Mouse (Mus musculus) erythroblast, adult 5-6 weeks (primary cell): Measurements from ENCODE around the gene Ybey. TPM values are rescaled to one million over a fixed set of nuclear protein-coding genes. Genes with fewer than 3 reads are reported as not detected.

Source experiments
- ATAC-seq: replicated peaks from 2 replicates; pipeline ENCODE4 v1.8.0; 2016; ENCODE audit warnings: moderate number of reproducible peaks, mild to moderate bottlenecking, moderate TSS enrichment, inconsistent platforms; ENCODE audit not compliant: poor library complexity, low FRiP score, severe bottlenecking
- total RNA-seq, 2 experiments: library from RNA; stranded (forward) in 1 of 2; stranded (reverse) in 1 of 2; fragments of 150-400 nt in 1 of 2; fragments of 200-764, 138-1000 nt in 1 of 2; gene quantifications; 2 replicates each; pipeline versions ENCODE4 v1.2.3 to v1.2.4; 2015 to 2017; ENCODE audit warnings: low replicate concordance in 2 of 2

Ybey gene
- total RNA-seq (2015; ENCODE audit: low replicate concordance) (0.19 and 0.21 TPM in 2 replicates), total RNA-seq (2017; ENCODE audit: low replicate concordance) (0.60 and 1.4 TPM in 2 replicates)

DNA sequence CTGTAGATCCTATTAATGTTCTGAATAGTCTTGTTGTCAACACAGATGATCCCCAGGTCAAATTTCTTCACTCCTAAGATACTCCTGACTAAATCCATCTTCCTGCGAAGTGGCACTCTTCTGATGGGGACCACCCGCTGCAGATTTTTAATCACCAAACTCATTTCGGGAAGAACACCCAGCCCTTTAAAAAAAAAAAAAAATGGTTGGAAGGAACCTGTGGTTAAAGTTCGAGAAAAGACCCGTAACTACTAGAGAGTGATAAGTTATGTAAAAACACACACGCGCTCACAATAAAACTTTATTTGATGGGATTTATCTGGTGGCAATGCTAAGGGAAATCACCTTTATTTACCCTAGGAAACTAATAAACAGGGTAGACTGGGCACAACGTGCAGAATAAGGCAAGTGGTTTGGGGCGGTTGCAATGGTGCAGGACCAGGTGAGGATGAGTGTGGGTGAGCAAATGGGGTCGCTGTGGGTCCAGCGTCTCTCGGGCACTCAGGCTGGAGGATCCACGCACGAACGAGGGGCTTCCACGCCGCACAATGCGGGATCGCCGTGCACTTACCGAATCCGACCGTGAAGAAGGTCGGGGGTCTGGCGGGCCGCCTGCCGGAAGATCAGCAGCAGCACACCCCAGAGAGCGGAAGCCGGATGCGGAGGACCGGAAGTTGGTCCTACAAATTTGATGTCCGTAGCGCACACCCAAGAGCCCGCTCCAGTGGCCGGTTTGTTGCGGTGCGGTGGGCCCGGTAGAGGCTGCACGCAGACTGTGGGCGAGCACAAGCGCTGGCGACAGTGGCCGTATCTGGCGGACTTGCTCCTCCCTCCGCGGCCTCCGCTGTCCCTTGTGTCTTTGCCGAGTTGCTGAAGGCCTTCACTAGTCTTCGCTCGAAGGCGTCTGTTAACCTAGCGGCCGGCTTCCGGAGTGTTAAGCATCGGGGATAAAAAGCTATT, at the start of gene Ybey, which contains the start of gene Mcm3ap:
Gene Ybey (minus strand): TSS at position 912 of the 960 bp plus-strand sequence.
Gene Mcm3ap (plus strand): TSS at position 725 of the 960 bp plus-strand sequence.
- peak; percentile 98 for ATAC-seq

DNA sequence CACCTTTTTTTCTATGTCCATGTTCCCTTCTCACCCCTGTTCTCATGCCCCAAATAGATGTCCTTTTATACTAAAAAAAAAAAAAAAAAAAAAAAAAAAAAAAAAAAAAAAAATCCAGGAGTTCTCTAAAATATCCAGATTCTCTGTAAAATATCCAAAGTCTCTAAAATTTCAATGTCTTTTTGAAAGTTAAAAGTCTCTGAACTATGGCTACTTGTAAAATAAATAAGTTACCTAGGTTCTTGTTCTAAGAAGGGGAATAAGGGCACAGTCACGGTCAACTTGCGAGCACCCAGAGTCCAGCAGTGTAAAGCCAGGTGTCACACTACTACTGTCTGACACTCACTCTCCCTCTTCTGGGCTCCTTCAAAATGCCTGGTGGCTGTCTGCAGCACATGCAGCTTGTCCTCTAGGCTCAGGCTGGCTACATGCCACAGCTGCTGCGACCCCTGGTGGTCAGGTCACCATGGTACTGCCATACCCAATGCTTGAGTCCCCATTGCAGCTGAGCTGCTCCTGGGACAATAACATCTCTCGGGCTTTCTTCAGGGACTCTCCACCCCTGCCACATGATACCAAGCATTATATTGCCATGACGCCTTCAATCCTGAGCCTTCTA, 44.2 kb upstream of the Ybey start:
- peak; percentile 90 for ATAC-seq

DNA sequence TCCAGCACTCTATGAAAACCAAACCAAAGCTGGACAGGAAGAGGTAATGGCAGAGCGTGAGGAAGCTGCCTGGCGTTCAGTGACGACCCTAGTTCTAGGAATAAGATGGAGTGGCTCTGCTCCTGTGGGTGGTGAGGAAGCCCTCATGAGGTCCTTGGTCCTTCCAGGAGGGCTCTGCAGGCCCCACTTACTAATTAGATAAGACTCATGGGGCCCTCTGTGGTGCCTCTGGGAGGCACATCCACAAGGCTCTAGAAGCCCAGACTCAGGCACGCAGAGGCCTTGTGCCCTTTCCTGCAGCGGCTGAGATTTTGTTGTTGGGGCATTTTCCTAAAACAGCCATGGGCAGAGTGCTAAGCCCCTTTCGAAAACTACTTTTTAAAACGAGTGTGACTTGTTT, 37.0 kb upstream of the Ybey start:
- ATAC-seq, result no peak

DNA sequence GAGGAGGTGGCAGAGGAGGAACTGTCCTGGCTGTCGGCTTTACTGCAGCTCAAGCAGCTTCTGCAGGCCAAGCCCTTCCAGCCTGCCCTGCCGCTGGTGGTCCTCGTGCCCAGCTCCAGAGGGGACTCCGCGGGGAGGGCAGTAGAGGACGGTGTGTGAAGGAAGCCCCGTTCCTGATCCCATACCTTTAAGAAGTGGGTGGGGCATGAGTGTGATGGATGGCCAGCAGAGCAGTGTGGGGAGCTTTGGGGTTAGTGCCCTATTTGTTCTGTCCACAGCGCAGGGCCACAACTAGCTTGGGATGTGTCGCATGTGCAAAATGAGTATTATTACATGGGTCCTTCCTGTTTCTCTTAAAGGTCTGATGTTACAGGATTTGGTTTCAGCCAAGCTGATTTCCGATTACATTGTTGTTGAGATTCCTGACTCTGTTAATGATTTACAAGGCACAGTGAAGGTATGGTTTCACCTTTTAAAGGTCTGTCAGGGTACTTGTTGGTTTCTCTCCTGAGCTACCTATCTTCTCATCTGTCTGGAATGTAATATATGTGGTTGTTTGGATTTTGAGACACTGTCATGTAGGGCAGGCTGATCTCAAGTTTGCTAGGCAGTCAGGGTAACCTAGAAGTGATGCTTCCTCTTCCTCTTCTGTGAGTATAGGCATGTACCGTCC, 35.5 kb upstream of the Ybey start:
- ATAC-seq, result no peak

DNA sequence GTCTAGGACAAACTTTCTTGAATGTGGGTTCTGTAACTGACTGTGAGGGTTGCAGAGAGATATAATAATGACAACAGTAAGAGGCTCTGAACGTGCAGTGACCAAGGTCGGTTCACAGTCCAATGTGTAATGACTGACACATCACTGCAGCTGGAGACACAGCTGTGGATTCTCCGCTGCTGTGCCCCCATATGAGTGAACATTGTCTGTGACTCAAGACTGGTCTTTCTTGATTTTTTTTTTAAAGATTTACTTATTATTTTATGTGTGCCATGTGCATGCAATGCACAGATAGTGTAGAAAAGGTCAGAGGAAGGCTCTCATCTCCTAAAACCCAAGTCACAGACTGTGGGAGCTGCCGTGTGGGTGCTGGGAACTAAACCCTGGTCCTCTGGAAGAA, 28.6 kb upstream of the Ybey start:
- ATAC-seq, result no peak

DNA sequence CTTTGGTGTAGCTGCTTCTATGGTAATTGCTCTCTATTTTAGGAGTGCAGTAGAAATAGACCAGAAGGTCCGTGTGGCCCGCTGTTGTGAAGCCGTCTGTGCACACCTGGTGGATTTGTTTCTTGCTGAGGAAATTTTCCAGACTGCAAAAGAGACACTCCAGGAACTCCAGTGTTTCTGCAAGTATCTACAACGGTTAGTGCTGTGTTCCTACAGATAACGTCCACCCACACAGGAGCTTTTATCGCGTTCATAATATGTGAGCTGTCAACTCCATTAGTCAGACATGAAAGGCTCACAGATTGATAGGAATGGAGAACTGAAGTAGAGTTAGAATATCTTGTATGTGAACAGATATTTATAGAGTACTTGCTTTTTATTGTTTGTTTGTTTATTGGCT, 27.5 kb upstream of the Ybey start:
- ATAC-seq, result no peak

DNA sequence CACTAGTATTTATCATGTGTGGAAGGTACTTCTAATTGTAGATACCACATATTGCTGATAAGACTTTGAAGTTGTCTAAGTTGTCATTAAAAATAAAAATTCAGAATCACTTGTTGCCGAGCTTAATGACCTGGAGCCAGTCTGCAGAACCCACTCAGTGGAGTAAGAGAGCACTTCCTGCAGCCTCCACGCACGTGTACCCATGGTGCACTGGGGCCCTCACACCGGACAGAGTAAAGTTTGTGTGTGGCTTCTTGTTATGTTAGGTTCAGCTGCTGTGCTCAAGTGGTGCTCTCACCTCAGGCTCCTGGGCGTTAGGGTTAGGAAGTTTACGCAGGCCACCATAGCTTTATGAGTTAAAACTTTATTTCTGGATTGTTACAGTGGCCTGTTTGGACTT, 26.6 kb upstream of the Ybey start:
- ATAC-seq, result no peak

DNA sequence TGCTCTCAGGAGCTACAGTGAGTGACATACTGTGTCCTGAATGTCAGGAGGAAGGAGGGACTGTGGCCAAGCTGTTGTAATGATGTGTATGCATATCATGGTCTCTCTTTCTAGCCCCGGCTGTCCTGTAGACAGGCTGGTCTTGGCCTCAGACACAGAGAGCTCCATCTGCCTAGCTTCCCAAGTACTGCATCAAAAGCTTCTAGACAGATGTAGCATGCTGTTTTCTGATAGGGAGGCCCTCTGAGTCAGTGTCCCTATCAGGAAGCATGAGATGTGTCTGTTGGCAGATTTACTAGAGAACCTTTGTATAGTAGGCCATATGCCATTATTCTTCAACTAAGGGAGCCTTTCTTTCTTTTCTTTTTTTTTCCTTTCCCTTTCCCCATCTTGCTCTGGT, 24.6 kb upstream of the Ybey start:
- ATAC-seq, result no peak

DNA sequence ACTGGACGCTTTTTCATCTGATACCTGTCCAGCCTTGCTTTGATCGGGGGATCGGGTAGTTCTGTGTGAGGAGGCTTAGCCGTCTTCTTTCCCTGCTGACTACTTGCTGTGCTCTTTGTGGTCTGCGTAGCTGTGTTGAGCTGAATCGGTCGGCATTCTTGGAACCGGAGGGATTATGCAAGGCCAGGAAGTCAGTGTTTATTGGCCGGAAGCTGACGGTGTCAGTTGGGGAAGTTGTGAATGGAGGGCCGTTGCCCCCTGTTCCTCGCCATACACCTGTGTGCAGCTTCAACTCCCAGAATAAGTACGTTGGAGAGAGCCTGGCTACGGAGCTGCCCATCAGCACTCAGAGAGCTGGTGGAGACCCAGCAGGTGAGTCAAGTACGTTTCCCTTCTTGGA, 20.3 kb upstream of the Ybey start:
- no peak for ATAC-seq

DNA sequence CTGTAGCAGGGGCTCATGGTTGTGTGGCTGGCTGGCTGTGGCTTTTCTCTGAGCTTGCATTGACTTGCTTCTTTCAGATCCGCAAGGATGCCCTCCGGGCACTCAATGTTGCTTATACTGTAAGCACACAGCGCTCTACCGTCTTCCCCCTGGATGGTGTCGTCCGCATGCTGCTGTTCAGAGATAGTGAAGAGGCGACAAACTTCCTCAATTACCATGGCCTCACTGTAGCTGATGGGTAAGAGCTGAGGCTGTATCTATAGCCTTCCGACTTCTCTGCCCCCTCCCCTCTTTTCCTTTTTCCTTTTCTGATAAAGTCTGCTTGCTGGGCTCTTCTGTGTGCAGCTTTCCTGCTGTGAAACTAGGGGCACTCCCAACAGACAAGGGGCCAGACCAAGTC, 19.4 kb upstream of the Ybey start:
- ATAC-seq, result no peak

DNA sequence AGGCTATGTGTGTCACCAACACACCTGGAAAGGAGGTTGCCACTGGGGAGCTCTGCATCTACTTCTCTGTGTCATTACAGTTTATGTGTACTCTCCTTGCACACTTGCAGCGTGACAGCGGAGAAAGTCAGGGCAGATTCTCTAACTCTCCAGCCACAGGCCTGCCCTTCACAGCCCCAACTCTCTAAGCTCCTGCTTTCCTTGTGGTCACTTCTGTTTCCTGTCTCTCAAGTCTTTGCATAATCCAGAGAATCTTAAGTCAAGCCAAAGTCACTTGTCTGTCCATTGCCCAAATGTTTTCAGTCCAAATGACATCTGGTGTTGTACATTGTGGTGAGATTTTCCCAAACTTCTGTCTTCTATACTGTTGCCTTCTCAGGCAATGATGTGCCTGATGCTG, 17.4 kb upstream of the Ybey start:
- ATAC-seq, result no peak

DNA sequence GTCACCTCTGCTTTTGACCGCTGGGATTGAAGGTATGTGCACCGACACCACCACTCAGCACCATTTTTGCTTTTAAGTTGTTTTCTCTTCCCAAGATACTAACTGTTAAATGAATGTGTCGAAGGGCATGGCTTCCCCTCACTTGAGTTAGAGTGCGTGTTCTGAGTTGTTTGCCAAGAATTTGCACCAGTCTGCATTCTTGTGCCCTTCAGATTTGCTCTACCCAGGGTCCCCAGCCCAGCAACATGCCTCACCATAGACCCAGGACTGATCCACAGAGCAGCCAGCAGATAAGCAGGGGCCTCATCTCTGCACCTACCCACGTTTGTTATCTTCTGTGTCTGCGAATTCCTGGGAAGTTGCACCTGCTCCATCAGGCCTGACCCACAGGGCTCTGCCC, 12.6 kb upstream of the Ybey start:
- no peak for ATAC-seq

DNA sequence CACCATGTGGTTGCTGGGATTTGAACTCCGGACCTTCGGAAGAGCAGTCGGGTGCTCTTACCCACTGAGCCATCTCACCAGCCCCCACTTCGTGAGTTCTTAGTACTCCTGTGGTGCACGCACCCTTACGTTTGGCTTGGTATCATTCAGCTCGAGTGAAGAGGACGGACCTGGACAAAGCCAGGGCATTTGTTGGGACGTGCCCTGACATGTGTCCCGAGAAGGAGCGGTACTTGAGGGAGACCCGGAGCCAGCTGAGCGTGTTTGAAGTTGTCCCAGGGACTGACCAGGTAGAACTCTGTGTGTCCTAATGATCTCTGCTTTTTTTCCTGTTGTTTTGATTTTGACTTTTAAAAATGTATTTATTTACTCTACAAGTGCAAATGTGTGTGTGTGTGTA, 11.9 kb upstream of the Ybey start:
- no peak for ATAC-seq

DNA sequence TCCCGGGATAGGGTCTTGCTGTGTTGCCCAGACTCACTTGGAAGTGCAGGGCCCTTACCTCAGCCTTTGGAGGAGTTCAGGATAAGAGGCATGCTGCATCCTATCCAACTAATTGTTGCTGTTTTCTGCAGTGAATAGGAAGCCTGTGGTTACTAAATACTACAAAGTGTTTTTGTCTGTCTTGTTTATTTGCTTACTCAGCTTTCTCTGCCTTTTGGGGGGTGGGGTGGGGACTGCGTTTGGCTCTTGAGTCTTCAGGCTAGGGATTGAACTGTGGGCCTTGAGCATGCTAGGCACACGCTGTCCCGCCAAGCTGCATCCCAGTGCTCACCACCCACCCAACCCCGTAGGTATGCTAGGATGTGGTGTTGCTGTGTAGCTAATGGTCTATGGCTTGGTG, 4.8 kb upstream of the Ybey start:
- ATAC-seq, result no peak

DNA sequence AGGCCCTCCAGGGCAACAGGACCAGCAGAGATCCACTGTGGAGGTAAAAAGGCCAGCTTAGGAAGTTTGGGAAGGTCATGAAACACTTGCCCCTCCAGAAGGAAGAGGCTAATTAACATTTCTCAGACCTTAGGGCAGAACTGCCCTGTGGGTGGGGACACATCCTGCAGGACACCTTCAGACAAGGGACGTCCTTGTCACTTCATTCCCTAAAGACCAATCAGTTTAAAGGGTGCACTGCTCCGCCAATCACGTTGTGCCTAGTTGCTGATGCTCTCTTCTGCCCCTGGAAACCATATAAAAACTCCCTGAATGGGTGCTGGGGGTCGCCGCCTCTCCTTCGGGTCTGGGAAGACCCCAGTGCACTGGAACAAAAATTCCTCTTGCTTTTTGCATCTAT, 6.2 kb downstream of the Ybey start:
- no peak for ATAC-seq

DNA sequence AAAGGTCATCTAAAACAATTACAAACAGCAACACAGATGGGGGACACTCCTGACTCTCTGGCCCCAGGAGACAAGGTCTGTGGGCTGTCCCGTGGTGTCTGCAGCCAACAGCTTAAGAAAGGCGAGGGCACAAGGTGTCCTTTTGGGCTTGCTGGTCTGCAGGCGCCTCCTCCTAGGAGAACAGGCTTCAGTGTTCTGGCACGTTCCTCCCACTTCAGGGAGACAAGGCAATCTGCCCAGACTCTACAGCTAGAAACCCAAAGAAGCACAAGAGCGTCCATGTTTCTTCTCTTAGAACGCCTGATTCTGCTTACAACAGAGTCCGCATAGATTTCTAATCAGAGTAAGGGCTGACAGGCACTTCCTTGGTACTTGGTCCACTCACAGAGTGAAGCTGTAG, 6.6 kb downstream of the Ybey start:
- no peak for ATAC-seq

DNA sequence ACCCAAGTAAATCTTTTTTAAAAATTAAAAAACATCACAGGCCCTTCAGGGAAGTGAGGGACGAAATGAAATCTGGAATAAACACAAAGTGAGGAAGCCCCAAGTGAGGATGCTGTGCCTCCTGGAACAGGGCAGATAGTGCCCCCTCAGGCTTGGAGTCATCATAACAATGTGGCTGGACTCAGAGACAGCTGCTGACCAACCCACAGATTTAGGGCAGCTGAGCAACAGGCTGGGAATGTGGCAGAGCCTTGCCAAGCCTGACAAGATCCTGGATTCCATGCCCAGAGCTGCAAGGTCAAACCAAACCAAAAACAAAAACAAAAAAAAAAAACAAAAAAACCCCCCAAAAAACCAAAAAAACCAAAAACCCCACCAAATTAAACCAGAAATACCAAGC, 7.7 kb downstream of the Ybey start:
- no peak for ATAC-seq

DNA sequence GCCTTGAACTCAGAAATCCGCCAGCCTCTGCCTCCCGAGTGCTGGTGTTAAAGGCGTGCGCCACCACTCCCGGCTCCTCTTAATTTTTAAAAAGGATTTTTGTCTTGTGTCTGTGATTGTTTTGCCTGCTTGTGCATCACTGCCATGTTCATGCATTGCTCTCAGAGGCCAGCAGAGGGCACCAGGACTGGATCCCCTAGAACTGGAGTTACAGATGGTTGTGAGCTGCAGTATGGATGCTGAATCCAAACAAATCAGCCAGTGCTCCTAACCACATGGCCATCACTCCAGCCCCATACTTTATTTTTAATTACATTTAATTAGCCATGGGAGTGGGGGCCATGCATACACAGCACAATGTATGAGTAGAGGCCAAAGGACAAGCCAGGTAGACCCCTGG, 13.6 kb downstream of the Ybey start:
- ATAC-seq, result no peak; the same call in 1 of the 2 replicates

DNA sequence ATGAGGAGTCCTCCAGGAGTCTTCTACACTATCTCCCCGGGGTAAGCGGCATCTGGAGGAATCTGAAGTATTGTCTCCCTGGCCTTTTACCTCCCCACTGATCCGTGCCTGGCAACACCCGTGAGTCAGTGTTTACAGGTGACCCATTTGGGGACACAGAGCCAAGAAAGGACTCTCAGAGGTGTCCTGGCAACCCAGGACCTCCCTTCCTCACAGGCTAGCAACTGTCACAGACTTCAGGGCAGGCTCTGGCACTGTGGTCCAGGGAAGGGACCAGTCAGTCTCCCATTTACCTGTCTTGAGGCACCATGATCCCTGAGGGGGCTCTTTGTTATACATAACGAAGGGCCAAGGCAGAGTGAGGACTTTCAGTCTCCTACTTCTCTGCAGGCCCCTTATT, 20.1 kb downstream of the Ybey start, which contains the start of gene 2610028H24Rik:
Gene 2610028H24Rik (plus strand): TSS at position 231 of the 400 bp plus-strand sequence.
- no peak for ATAC-seq

DNA sequence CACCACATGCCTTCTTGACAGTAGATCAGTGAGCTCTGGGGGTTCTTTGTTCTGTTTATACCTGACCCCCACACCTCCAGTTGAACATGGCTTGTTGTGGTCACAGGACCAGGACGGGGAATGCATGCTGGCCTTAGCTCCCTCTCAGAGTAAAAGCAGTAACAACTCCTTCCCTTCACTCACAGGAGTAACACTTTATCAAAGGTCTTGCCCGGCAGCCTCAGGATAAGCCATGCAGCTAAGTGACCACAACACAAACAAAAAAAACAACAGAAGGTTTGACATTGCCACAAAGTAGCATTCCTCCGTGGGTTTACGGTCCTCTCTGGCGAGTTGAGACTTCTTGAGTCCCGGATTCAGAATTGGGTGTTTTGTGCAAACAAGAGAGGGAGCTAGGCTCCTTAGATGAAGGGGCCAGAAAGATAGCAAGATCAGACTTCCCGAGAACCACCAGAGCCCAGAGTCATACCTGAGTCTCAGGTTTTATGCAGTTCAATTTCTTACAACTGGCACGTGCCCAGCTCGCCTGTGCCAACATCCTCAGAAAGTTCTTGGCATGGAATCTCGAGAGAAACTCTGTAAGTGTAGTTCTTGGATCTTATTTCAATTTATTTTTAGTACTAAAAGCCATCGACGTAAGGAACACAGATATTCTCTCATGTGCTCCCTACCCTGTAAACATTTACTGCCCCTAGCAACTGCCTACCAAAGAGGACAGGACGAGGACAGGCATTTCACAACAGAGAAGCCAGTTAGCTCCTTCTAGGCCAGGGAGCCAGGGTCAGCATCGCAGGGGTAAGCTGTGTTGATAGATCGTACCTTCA, 21.3 kb downstream of the Ybey start:
- no peak for ATAC-seq
